Mouse (Mus musculus) liver, adult 2 months (tissue): ENCODE data around the gene Fam192a.

Source experiments
- CTCF ChIP-seq: fragments of 200-500 bp; IDR thresholded peaks from 2 replicates; pipeline ENCODE4 v1.5.1; 2011; ENCODE audit warnings: low read depth, low read length, control low read depth
- POLR2A ChIP-seq: fragments of 200-500 bp; IDR thresholded peaks from 2 replicates; pipeline ENCODE4 v1.6.1; 2011; ENCODE audit warnings: low read length, control low read depth; ENCODE audit not compliant: insufficient read depth; ENCODE audit errors: extremely low read depth

- TF ChIP-seq CTCF (no peak), POLR2A (no peak)
Observed at GRCm38 (mm10) chr8:94549041-94549440, 52.8 kb downstream of the Fam192a start.
